Mouse (Mus musculus): ENCODE measurements around the gene Fam104a.

Fam104a gene

DNA sequence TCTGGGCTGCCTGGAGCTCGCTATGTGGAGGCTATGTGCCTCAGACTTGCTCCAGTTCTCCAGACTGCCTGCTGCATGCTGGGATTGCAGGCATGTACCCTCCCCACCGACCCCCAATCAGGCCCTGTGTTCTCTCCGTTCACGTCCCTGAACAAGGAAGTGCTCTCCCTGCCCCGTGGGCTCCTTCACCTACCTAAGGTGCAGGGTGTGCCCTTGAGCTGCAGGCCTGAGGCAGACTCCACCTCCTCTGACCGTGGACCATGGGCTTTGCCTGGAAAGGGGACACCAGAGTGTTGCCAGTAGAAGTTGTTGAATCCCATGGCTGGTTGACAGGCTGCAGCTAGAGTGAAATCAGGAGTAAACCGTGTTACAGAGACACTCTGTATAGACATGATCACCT lies 15.7 kb upstream of the Fam104a start:
- DNase-seq: no peak

DNA sequence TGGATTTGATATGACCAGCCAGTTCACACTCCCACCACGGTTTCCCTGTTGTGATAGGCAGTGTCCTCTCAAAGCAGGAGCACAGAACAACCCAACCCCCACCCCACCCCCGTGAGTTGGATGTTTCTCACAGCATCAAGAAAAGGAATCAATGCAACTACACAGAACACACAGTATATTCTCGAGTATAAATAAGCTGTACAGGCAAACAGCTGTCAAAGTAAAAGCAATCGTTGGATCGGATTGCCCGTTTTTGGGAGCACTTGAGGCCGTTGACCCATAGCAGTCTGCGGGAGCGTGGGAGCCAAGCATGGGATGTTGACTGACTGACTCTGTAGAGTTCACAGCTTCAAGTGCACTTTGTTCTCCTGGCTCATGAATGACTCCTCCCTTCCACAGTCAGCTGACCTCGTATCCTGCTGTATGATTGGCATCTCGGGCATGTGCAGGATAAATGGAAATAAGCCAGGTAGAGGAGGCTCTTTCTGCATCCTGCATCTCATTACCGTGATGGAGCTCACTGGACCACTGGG lies 14.1 kb upstream of the Fam104a start:
- no peak for DNase-seq

DNA sequence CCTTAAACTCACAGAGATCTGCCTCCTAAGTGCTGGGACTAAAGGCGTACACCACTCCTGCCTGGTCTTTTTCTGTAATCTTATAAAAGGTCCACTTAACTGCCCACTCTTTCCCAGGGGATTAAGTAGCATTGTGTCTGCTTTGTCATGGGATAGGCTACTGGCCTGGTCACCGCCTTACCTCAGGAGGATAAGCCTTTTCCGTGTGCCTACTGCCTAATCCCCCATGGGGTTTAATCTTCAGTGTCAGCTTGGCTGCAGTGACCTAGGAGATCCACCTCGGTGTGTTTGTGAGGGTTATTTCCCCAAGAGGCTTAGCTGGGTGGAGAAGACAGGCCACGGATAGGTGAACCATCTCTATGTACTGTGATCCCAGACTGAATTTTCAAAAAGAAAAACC lies 13.6 kb upstream of the Fam104a start:
- no peak for DNase-seq

DNA sequence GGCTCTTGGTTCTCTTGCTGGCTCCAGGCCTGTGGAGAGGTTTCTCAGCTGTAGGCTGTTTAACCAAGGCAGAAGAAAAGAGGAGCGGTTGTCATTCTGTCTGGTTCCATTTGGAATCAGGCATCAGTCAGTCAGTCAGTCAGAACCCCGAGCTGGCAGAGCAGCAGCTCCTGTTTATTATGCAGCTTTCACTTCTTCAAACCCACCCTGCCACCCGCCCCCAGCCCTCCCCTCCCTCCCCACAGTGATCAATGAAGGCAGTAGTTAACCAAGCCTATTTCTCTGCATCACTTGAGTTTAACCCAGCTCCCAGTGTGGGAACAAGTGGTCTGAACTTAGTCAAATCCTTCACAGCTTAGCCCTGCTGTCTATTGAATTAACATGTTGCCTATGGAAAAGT lies 7.9 kb upstream of the Fam104a start:
- no peak for DNase-seq

GRCm38 (mm10) chr11:113691318-113691717 lies 7.4 kb upstream of the Fam104a start:
- DNase-seq: no peak

DNA sequence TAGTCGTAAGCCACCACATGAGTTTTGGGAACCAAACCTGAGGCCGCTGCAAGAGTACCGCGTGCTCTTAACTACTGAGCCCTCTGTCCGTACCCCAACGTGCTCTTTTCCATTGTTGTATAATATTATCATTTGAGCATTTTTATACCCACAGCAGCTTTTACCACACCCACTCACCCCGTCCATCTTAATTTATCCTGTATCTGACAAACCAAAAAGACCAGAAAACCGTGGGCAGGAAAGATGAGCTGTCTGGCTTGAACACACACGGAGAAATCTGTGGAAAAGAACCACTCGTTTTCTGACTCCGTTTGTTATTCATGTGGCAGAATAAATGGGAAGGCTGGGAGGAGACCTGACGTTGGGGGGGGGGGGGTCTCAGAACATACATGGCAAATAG lies 6.6 kb upstream of the Fam104a start:
- no peak for DNase-seq

DNA sequence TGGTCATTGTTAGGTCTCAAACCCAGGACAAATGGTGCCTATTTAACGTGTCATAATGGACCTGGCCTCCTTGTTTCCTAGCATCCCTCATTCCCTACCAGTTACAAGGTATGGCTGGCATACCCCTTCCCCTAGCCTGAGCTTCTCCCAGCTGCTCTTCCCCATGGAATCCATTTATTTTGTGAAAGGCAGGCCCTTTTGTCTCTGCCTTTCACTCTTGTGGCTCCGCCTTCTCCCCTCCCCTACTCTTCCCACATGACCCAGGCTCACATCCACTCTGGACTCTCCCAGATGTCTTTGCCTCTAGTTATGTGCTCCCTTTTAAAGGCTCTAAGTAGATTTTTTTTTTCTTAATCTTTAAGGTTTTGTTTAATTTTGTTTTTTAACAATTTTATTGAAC lies 3.1 kb upstream of the Fam104a start:
- DNase-seq: no peak

DNA sequence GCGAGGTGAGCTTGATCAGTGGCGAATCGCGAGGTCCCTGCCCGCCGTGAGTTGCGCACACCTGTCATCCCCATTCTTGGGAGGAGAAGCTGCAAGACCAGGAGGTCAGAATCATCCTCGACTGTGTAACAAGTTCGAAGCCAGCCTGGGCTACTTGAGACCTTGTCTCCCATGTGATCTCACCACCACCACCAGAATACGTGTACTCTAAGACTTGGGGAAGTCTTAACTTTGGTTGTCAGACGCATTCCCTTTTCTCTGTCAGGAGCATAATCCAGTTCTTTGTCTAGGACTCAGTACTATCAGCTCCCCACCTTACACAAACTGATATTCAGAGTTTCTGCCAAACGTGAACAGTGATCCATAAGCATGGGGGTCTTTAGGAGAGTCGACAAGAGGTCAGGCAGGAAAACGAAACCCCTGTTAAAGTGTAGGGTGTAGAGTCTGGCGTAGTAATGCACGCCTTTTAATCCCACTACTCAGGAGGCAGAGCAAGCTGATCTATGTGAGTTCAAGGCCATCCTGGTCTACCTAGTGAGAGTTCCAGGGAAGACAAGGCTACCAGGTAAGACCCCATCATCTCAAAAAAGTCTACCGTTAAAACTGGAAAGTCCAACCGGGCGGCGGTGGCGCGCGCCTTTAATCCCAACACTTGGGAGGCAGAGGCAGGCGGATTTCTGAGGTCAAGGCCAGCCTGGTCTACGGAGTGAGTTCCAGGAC lies 912 bp upstream of the Fam104a start:
- no peak for DNase-seq

GRCm38 (mm10) chr11:113683627-113683956 lies 363 bp downstream of the Fam104a start:
- DNase-seq: no peak

DNA sequence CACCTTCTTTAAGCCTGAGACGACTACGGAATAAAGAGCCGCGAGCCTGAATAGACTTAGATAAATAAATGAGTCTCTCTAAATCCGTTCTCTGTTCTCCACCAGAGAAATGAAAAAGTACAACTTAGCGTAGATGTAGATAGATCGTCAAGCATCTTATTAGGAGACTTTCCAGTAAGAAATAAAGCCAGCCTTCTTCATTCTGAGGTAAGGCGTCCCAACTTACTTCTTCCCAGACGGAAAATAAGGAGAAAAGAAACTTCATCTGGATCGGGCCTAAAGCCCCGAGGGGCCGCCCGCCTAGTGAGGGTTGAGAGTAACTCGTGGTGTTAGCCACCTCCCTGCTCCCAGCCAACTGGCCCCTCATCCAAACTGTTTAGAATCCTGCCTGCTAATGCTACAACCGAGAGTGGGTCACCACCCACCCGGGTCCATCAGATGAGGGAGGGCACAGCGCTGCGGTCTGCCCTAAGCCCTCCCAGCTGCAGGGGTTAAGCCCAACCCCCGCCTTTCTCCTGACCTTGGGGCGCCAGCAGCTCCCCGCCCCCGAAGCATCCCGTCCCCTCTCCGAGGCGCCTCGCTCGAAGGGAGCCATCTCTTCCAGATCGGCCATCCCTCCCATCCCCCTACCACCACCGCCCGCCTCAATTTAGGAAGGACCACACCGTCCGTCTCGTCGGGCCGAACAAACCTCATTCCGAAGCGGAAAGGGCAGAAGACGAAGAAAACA lies 893 bp downstream of the Fam104a start:
- DNase-seq: peak; percentile 65

DNA sequence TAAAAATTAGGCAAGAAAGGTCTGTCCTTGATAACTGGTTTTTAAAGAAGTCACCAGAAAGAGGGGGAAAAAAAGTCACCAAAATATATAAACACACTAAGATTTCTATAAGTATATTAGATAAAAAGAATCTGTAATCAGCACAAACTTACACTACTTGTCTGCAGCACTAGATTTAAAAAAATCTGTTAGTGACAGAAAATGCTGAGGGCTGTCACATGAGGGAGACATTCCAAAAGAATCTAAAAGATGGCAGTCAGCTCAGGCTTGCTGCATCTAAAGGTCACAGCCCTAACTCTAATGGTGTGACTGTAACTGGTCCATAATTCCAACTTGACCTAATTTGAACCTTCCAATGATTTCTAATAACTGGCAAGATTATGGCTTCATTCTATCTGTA lies 2.0 kb downstream of the Fam104a start:
- DNase-seq: no peak

DNA sequence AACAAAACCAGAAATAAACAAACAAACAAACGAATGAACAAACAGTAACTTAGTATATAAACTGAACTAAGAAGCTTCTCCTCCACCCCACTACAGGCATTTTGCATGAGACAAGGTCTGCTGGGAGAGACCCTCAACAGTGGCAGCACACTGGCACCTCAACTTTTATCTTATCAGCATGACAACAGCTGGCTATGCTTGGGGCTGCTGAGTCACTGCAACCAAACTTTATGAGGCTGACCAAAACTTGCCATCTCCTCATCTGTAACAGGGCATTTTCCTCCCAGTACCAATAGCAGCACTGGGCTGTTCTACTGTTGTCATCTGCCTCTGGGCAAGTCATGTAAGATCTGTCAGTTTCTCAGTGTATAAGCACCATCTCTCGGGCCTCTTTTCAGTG lies 3.0 kb downstream of the Fam104a start:
- DNase-seq: no peak

DNA sequence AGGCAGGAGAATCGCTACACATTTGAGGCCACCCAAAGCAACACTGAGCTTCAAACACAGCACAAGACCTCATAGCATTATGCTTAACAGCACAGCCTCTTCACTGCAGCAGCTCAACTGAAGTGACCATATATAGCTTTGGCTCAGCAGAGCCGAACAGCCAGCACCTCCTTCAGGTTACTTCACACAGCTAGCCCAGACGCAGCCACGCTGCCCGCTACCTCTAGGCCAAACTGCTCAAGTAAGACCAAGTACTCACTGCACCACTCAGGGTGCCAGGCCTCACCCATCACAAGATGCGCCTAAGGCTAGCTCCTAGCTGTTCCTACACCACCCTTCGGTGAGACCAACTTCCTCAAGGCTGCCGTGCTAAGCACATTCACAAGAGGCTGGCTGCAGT lies 5.6 kb downstream of the Fam104a start:
- DNase-seq: no peak

- no peak for DNase-seq
These were observed 6.6 kb downstream of the Fam104a start for GRCm38 (mm10) chr11:113677378-113677777.

DNA sequence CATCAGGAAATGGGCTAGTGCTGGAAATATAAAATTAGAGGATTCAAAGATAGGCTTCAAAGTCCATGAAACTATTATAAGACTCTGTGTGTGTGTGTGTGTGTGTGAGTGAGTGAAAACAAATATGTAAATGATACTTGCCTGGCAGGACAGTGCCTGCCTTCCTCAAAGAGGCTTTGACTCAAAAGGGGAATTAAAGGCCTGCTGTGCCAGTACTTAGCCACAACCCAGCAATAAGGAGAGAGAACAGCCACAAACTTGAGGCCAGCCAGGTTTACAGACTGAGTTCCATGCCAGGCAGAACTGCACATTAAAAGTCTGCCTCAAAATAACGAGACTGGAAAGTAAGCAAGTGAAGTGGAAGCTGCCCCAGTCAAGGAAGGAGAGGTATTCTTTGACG lies 7.1 kb downstream of the Fam104a start:
- DNase-seq: no peak

DNA sequence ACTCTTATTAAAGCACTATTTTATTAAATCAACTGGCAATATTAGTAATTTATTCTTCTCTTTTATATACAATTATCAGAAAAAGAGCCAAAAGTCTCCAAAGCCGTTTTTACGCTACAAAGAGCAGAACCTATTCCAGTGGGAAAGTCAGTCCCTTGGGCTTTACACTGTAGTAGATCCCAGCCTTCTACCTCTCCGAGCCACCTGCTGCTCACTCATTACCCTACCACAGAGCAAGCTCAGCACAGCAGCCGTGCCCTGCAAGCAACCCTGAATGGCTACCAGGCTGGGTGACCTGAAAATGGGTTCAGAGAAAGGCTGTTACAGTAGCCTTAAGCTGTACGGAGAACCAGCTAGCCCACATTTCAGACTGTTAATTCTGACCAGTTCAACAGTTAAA lies 9.4 kb downstream of the Fam104a start:
- no peak for DNase-seq

- DNase-seq: no peak
These were observed 10.3 kb downstream of the Fam104a start for GRCm38 (mm10) chr11:113673614-113674013.

DNA sequence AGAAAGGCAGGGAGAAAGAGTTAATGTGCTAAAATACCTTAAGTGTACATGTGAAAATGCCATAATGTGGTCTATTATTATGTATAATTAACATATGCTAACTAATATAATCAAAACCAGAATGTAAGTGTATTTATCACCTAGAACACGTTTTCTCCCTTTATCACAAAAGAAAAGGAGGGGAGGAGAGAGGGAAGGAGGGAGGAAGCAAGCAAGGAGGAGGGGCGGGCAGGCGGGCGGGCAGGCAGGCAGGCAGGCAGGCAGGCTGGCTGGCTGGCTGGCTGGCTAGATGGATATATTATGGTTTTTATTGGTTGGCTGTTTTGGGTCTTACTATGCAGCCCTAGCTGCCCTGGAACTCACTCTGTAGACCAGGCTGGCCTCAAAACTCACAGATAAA lies 14.2 kb downstream of the Fam104a start:
- DNase-seq: no peak

DNA sequence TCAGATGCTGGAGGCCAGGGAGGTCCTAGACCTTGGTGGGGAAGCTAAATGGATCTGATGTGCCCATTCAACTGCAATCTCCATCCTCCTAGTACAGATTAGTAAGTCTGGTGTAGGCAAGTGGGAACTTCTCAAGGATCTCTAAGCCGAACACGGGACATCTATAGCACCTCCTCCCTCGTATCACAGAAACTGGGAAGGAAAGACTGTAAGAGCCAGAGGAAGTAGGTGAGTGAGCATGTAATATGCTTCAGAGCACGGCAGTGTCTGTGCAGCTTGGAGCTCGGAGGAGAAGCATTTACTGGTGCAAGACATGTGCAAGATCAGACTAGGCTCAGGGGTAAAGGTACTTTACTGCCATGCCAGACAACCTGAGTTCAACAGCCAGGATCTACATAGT lies 15.1 kb downstream of the Fam104a start:
- no peak for DNase-seq

- DNase-seq: no peak
These were observed 16.3 kb downstream of the Fam104a start for GRCm38 (mm10) chr11:113667704-113668103.

DNA sequence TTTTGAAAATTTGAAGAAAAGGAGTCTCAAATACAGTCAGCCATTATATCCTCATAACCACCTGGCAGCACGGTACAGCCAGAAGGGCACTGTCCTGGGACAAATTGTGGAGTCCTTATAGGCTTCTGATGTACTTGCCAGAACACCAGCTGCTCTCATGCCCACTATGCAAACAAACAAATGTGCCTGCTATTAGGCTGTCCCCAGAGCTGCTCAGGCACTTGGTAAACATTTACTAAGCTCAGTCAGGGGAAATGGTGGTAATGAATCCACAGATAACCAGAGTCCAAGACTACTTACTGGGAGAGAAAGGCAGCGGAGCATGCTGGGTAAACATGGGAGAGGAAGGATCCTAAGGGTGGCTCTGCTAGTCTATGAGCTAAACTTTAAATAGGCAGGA lies 16.8 kb downstream of the Fam104a start:
- no peak for DNase-seq

GRCm38 (mm10) chr11:113666648-113667047 lies 17.3 kb downstream of the Fam104a start:
- DNase-seq: peak; percentile 51

DNA sequence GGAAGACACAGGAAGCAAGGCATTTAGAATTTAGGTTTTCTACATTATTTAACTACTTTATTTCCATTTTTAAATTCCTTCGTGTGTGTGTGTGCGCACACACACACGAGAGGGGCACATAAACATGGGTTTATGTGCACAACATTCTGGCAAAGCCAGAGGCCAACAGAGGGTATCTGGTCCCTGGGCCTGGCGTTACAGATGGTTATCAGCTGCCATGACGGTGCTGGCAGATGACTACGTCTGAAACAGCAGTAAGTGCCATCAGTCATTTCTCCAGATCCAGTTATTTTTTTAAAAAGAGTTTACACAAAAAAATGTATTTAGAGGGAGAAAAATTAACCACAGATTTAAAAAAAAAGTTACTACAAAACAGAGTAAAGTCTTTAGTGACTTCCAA lies 17.8 kb downstream of the Fam104a start:
- DNase-seq: no peak

- DNase-seq: no peak
These were observed 19.7 kb downstream of the Fam104a start for GRCm38 (mm10) chr11:113664279-113664678.
